Mouse (Mus musculus) lung, embryonic 15.5 days (tissue): Measurements from ENCODE around the gene Wfikkn1. TPM values are rescaled to one million over a fixed set of nuclear protein-coding genes. Genes with fewer than 3 reads are reported as not detected.

Source experiments
- ATAC-seq: fragments of 200-750 bp; cut with Nextera tagmentation; 2 replicates; pipeline ENCODE4 v1.8.0; 2017; ENCODE audit warnings: moderate number of reproducible peaks, borderline replicate concordance; ENCODE audit not compliant: low FRiP score, low TSS enrichment; ENCODE audit errors: extremely low read depth
- H3K27ac ChIP-seq: fragments of 300-500 bp; sonication (generic); 2 replicates; pipeline ENCODE4 v1.5.1; 2015; ENCODE audit warnings: moderate library complexity, mild to moderate bottlenecking, inconsistent platforms
- H3K27me3 ChIP-seq: fragments of 300-500 bp; sonication (generic); 2 replicates; pipeline ENCODE4 v1.6.1; 2015; ENCODE audit warnings: inconsistent platforms
- H3K36me3 ChIP-seq: fragments of 300-500 bp; sonication (generic); 2 replicates; pipeline ENCODE4 v1.6.1; 2015; ENCODE audit warnings: inconsistent platforms
- H3K4me1 ChIP-seq: fragments of 300-500 bp; sonication (generic); 2 replicates; pipeline ENCODE4 v1.6.1; 2015; ENCODE audit warnings: inconsistent platforms
- H3K4me2 ChIP-seq: fragments of 300-500 bp; sonication (generic); 2 replicates; pipeline ENCODE4 v1.6.1; 2015; ENCODE audit warnings: inconsistent platforms, mild to moderate bottlenecking, moderate library complexity
- H3K4me3 ChIP-seq: fragments of 300-500 bp; sonication (generic); 2 replicates; pipeline ENCODE4 v1.5.1; 2015; ENCODE audit warnings: mild to moderate bottlenecking, inconsistent platforms
- H3K9ac ChIP-seq: fragments of 300-500 bp; sonication (generic); 2 replicates; pipeline ENCODE4 v1.6.1; 2015; ENCODE audit warnings: inconsistent platforms
- H3K9me3 ChIP-seq: fragments of 300-500 bp; sonication (generic); 2 replicates; pipeline ENCODE4 v1.6.1; 2016; ENCODE audit warnings: inconsistent platforms
- WGBS: fragments of 180-500 bp; shearing (Covaris S2); methylation state at CpG from one replicate; pipeline ENCODE4 v1.1.7; 2015; 5-methylcytosine and 5-hydroxymethylcytosine counted together
- polyA plus RNA-seq: library from polyadenylated mRNA; unstranded; fragments of >200 nt; fragmentation: Nextera tagmentation; extraction: Ambion mirVana; gene quantifications from 2 replicates; pipeline ENCODE4 v1.2.1, GENCODE M21; 2015

Gene Wfikkn1
- polyA plus RNA-seq, 1 experiment from 2014 or later = 0.40 TPM

DNA sequence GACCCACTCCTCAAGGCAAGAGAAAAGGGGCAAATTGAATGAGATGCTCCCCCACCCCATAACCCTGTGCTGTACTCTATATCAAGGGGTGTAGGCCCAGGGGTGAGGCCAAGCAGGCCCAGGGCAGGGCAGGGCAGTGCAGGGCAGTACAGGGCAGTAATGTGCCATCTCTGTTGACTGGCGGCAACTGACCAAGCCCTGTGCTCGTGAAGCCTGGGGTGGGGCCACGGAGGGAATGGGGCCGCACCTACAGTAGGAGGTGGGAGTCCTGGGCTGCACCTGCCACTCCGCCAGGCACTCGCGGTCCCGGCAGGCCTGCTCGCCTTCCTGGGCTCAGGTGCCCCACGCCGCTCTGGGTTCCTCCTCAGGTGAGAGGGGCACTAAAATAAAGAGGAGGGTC is 15.4 kb downstream of the Wfikkn1 start:
- H3K27me3 ChIP-seq = no peaks in the 10 kb centered on the region
- no peak overlapping the region for H3K4me3 ChIP-seq
- H3K9me3 ChIP-seq = no peaks in the 10 kb centered on the region
- H3K4me2 ChIP-seq = no peak overlapping the region
- ATAC-seq = no peak
- H3K9ac ChIP-seq = no peak overlapping the region
- no peak overlapping the region for H3K27ac ChIP-seq
- 83% methylated on average over 11 of the region's 11 CpGs for WGBS
- no peaks in the 10 kb centered on the region for H3K36me3 ChIP-seq
- H3K4me1 ChIP-seq = peaks cover 28% of the 10 kb centered on the region

DNA sequence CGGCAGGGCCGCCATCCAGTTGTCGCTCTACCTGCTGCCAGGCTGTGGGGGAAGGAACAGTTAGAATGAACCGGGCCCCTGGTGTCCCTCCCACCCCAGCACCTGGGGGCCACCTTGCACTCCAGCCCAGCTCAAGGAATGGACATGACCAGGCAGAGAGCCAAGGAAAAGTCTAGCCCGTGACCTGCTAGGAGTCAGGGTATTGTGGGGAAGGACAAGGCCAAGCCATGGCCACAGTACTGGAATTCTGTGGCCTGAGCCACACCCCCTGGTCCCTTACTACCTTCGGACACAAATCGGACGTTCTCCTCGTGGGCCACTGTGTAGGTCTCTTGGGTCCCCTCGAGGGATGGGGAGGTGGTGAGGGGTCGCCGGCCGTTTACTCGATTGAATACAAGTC is 16.3 kb downstream of the Wfikkn1 start:
- peaks cover 31% of the 10 kb centered on the region for H3K4me1 ChIP-seq
- no peak overlapping the region for H3K27ac ChIP-seq
- no peaks in the 10 kb centered on the region for H3K36me3 ChIP-seq
- no peak overlapping the region for H3K4me3 ChIP-seq
- H3K9me3 ChIP-seq = no peaks in the 10 kb centered on the region
- no peak overlapping the region for H3K4me2 ChIP-seq
- no peak for ATAC-seq
- WGBS = 93% methylated on average over 14 of the region's 14 CpGs
- H3K27me3 ChIP-seq = no peaks in the 10 kb centered on the region
- H3K9ac ChIP-seq = no peak overlapping the region

DNA sequence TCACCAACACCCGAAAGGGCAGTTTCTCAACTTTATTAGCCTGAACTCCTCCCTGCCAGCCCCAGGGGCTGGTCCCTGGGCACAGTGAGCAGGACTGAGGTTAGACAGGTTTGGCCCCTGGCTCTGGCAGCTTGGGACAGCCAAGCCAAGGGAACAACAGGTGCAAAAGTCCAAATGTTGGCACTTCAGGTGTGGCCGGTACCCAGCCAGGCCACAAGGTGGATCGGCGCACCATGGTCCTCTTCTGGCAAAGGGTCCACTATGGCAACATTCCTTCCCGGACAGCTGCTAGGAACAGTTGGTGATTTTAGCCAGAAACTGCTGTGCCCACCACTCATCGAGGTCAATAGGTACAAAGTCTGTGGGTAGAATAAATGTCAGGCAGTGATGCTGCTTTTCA is 17.0 kb downstream of the Wfikkn1 start:
- no peak for ATAC-seq
- no peaks in the 10 kb centered on the region for H3K36me3 ChIP-seq
- WGBS = 82% methylated on average over 6 of the region's 6 CpGs
- H3K9me3 ChIP-seq = no peaks in the 10 kb centered on the region
- no peak overlapping the region for H3K27ac ChIP-seq
- no peak overlapping the region for H3K4me2 ChIP-seq
- peaks cover 26% of the 10 kb centered on the region for H3K4me1 ChIP-seq
- H3K9ac ChIP-seq = no peak overlapping the region
- H3K4me3 ChIP-seq = no peak overlapping the region
- H3K27me3 ChIP-seq = no peaks in the 10 kb centered on the region

DNA sequence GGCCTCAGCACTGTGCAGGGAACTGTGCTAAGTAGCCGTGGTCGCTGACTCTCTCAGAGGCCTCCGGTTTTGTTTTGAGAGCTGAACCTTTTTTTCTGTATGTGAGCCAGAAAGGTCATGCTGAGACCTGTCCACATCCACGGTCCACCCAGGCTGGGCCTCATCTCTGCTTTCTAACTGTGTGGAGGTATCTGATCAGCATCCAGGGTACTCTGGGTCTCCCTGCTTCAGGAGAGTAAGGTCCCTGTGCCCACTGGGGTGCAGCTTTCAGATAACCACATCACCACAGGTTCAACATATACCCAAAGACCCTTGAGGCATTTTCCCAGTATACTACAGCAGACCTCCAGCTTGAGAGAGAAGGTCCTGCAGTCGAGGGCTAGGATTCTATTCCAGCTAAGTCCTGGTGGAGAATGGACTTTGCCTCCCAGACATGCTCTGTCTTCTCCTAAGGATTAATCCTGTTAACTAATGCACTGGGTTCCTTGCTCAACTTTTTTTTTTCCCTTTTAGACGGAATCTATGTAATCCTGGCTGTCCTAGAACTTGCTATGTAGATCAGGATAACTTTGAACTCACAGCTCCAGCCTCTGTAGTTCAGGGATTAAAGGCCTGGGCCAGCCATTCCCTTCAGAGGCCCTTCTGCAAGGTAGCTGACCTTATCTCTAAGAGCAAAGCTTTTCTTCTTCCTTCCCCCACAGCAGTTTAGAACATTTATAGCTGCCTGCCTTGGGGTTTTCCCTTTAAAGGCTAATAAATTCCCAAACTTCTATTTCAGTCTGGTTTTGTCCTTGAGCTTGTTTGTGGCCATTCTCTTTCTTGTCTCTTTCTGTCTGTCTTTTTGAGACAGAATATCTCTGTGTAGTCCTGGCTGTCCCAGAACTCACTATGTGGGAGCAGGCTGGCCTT is 18.7 kb downstream of the Wfikkn1 start:
- peak; percentile 33; the same call in 1 of the 2 replicates for ATAC-seq
- H3K9me3 ChIP-seq = no peaks in the 10 kb centered on the region
- H3K36me3 ChIP-seq = no peaks in the 10 kb centered on the region
- peak overlapping the region; percentile 82 for H3K4me2 ChIP-seq
- H3K4me3 ChIP-seq = peak overlapping the region; percentile 70
- peak overlapping the region; percentile 62 for H3K27ac ChIP-seq
- no peaks in the 10 kb centered on the region for H3K27me3 ChIP-seq
- WGBS = 13% methylated on average over 6 of the region's 6 CpGs
- H3K9ac ChIP-seq = peak overlapping the region; percentile 68
- peaks cover 16% of the 10 kb centered on the region for H3K4me1 ChIP-seq

DNA sequence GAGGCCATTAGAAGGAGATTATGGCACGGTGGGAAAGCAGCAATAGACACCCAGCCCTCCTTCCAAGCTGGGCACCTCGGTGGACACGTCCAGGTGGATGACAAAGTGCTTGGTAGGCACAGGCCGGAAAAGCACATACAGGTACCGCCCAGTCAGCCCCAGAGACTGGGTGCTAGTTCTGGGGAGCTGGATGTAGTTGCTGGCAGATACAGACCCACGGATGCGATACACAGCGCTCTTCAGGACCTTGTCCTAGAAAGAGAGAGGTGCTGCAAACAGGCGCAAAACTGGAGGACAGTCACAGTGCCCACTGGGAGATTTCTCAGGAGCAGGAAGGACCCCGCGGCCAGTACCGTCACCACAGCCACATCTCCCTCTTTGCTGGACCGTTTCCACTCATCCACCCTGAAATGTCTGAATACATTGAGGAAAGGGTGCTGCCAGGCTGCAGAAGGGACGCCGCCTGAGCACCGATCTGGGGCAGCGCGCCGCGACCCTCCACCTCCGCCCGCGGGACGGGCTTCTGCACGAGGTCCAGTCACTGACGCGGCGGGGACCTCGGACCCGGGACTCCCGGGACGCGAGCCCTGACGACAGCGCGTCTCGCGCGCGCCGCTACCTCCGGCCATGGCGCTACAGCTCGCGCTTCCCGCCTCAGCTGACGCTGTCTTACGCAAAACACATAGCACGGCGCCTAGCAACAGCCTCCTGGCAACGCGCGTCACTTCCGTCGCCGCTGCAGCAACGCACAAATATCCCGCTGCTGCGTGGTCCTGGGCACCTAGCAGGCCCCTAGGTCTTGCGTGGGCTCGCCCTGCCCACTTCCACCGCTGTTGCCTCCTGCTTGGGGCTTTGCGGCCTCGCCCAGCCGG is 19.6 kb downstream of the Wfikkn1 start, which contains the start of gene Wdr90:
TSS of gene Wdr90 (minus strand) at position 670 of the 872 bp plus-strand sequence.
- H3K27ac ChIP-seq = peak within 1 kb of the TSS; percentile 62
- H3K9me3 ChIP-seq = no peaks in the 10 kb centered on the region
- H3K36me3 ChIP-seq = no peaks in the 10 kb centered on the region
- H3K27me3 ChIP-seq = no peaks in the 10 kb centered on the region
- 3% methylated on average over 62 of the region's 65 CpGs for WGBS
- peak within 1 kb of the TSS; percentile 70 for H3K4me3 ChIP-seq
- peaks cover 16% of the 10 kb centered on the region for H3K4me1 ChIP-seq
- H3K4me2 ChIP-seq = peak within 1 kb of the TSS; percentile 82
- peak; percentile 93 for ATAC-seq
- H3K9ac ChIP-seq = peak within 1 kb of the TSS; percentile 68

DNA sequence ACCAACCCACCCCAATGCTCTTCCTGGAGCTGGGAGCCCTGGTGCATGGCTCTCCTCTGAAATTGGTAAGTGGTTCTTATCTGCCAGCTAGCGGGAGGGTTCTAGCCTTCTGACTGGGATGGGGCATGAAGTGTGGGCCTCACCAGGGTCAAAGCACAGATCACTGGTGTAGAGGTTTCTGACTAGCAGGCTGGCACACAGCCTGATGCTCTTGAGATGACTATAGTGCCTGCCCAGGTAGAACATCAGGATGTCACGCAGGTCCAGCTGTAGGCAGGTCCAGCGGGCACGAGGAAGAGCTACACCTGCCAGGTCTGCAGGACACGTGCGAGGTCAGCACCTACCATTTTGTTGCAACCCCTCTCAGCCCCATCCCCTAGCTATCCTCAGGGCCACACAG is 20.4 kb downstream of the Wfikkn1 start:
- Histone ChIP-seq H3K9ac (peak overlapping the region; percentile 68; the same call in 1 of the 2 replicates), H3K27ac (no peak overlapping the region), H3K4me2 (peak overlapping the region; percentile 82), H3K4me1 (peaks cover 16% of the 10 kb centered on the region), H3K36me3 (no peaks in the 10 kb centered on the region), H3K27me3 (no peaks in the 10 kb centered on the region), H3K9me3 (no peaks in the 10 kb centered on the region), H3K4me3 (peak overlapping the region; percentile 70; the same call in 1 of the 2 replicates)
- 86% methylated on average over 6 of the region's 6 CpGs for WGBS
- no peak for ATAC-seq

DNA sequence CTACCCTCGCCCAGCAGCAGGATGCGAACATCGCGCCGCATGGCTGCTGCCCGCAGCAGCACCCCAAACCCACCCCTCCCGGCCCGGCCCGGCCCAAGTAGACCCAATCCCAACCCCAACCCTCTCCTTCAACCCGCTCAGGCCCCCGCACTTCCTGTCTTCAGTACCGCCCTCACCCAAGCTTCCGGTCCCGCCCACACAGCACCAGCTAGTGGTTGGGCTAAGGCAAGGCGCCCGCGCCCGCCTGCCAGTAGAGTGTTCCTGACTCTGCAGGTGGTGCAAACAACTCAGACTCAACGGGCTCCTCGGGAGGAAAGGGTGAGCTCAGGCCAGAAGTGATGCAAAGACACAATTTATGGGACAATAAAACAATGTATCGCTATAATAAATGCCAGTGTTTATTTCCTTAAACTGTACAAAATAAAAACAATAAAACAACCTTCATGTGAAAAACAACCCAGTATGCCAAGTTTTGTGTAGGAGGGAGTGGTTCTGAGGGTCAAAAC is 36.2 kb downstream of the Wfikkn1 start, which contains the start of gene Rhot2:
TSS of gene Rhot2 (minus strand) at position 456 of the 506 bp plus-strand sequence.
- no peaks in the 10 kb centered on the region for H3K27me3 ChIP-seq
- H3K27ac ChIP-seq = peak within 1 kb of the TSS; percentile 80
- peak; percentile 94 for ATAC-seq
- H3K9ac ChIP-seq = peak within 1 kb of the TSS; percentile 78
- under 1% methylated on average over 21 of the region's 21 CpGs for WGBS
- H3K4me3 ChIP-seq = peak within 1 kb of the TSS; percentile 77
- H3K9me3 ChIP-seq = no peaks in the 10 kb centered on the region
- peaks cover 15% of the 10 kb centered on the region for H3K4me1 ChIP-seq
- peak within 1 kb of the TSS; percentile 82 for H3K4me2 ChIP-seq
- peaks cover 42% of the 10 kb centered on the region for H3K36me3 ChIP-seq

DNA sequence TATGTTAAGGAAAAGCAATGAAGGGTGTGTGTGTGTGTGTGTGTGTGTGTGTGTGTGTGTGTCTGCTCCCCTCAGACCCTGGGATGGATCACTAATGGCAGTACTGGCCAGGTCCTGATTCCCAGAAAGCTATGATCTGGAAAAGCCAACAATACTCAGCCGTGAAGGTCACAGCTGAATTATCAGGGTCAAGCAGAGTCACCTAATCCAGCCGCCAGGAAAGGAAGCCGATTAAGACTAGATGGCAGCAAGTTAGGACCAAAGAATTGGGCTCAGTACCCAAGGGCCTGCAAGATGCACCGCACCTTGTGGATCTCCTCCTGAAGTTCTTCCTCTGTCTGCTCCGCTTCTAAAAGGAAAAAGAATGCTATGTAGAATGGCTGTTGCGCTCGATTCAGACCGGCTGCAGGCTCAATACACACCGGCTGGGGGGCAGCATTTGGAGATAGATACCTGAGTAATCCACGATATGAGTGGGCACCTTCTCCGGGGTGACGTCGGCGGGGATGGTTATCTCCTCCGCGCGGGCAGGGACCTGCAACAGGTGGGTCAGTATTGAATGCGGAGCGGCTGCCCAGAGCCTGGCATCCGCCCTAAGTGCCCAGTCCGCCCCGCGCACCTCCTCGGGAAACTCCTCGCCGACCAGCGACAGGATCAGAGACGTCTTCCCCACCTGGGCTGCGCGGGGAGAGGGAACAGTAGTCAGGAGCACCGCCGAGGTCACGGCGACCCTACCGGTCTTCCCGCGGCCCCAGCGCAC is 36.8 kb downstream of the Wfikkn1 start:
- H3K9me3 ChIP-seq = no peaks in the 10 kb centered on the region
- peaks cover 15% of the 10 kb centered on the region for H3K4me1 ChIP-seq
- H3K4me3 ChIP-seq = peak overlapping the region; percentile 77
- no peak; the same call in 1 of the 2 replicates for ATAC-seq
- peak overlapping the region; percentile 80 for H3K27ac ChIP-seq
- H3K27me3 ChIP-seq = no peaks in the 10 kb centered on the region
- peak overlapping the region; percentile 82 for H3K4me2 ChIP-seq
- peak overlapping the region; percentile 78 for H3K9ac ChIP-seq
- 1% methylated on average over 38 of the region's 38 CpGs for WGBS
- H3K36me3 ChIP-seq = peaks cover 46% of the 10 kb centered on the region

DNA sequence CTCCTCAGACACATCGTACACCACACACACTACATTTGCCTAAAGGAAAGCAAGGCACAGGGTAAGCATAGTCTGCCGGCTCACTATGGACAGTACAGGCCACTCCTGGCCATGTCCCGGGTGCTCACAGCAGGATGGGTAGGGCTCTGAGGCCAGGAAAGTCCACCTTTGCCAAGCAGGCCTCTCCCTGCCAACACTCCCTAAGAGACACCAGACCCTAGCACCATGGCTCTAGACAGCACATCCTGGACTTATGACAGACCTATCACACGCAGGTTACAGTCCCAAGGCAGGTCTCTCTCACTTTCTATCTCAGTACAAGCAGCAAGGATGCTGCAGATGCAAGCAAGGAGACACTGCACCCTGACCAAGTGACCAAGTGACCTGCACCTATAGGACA is 37.5 kb downstream of the Wfikkn1 start:
- Histone ChIP-seq H3K4me2 (peak overlapping the region; percentile 82), H3K36me3 (peaks cover 48% of the 10 kb centered on the region), H3K4me3 (peak overlapping the region; percentile 77), H3K4me1 (peaks cover 15% of the 10 kb centered on the region), H3K27ac (no peak overlapping the region), H3K9me3 (no peaks in the 10 kb centered on the region), H3K27me3 (no peaks in the 10 kb centered on the region), H3K9ac (no peak overlapping the region)
- 94% methylated on average over 4 of the region's 4 CpGs for WGBS
- ATAC-seq = no peak

DNA sequence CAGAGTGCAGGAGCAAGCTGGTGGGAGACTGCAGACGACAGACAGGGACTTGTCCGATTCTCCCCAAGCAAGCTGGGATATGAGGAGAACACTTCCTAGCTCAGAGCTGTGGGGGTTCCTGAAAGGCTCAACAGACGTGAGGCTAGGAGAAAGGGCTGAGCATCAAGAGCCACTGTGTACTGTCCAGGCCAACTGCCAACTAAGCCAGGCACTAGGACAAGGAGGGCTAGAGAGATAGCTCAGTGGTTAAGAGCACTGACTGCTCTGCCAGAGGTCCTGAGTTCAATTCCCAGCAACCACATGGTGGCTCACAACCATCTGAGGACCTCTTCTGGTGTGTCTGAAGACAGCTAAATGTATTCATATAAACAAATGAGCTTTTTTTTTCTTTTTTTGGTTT is 38.1 kb downstream of the Wfikkn1 start:
- no peaks in the 10 kb centered on the region for H3K27me3 ChIP-seq
- H3K36me3 ChIP-seq = peaks cover 48% of the 10 kb centered on the region

More for the DNA sequence above, 38.1 kb downstream of the Wfikkn1 start:
- Histone ChIP-seq H3K4me2 (no peak overlapping the region), H3K9me3 (no peaks in the 10 kb centered on the region), H3K27ac (no peak overlapping the region), H3K4me3 (no peak overlapping the region), H3K9ac (no peak overlapping the region), H3K4me1 (peaks cover 15% of the 10 kb centered on the region)
- no peak for ATAC-seq
- 75% methylated on average over 3 of the region's 3 CpGs for WGBS
